Mouse (Mus musculus): ENCODE measurements around the gene Ralb. TPM values are rescaled to one million over a fixed set of nuclear protein-coding genes. Genes with fewer than 3 reads are reported as not detected.

The Ralb gene
- polyA plus RNA-seq, 1 experiment = 32.3 TPM

- H3K4me1 ChIP-seq (ENCODE audit: control insufficient read depth, insufficient read depth, insufficient read length, low read length) = no peaks in the 10 kb centered on the region
- no peak overlapping the region for H3K27ac ChIP-seq (replicated peaks; ENCODE audit: low read depth, low read length)
- no peak overlapping the region for H3K4me3 ChIP-seq (ENCODE audit: insufficient read depth, low read depth, low read length)
These were observed 29.7 kb upstream of the Ralb start for GRCm38 (mm10) chr1:119534341-119534740.

GRCm38 (mm10) chr1:119533093-119533805 is 28.7 kb upstream of the Ralb start:
- Histone ChIP-seq H3K4me1 (ENCODE audit: control insufficient read depth, insufficient read depth, insufficient read length, low read length) (no peaks in the 10 kb centered on the region), H3K4me3 (ENCODE audit: insufficient read depth, low read depth, low read length) (no peak overlapping the region), H3K27ac (replicated peaks; ENCODE audit: low read depth, low read length) (no peak overlapping the region)

DNA sequence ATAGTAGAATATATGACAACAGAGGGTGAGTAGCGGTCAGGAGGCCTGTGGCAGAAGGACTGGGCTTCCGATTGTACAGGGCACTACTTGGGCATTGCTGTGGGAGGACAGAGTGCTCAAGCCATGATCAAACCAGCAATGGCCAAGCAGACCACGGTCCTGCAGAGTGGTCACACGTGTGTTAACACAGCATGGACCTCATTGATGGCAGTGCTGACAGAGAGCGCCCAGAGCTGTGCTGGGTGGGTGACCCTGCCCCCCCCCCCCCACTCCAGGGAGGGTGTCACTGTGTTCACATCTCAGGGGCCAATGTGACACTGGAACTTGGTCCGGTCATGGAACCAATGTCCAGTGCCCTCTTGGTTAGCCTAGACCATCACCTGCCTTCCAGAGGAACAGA is 27.6 kb upstream of the Ralb start:
- Histone ChIP-seq H3K4me1 (ENCODE audit: control insufficient read depth, insufficient read depth, insufficient read length, low read length) (no peaks in the 10 kb centered on the region), H3K27ac (replicated peaks; ENCODE audit: low read depth, low read length) (no peak overlapping the region), H3K4me3 (ENCODE audit: insufficient read depth, low read depth, low read length) (no peak overlapping the region)

DNA sequence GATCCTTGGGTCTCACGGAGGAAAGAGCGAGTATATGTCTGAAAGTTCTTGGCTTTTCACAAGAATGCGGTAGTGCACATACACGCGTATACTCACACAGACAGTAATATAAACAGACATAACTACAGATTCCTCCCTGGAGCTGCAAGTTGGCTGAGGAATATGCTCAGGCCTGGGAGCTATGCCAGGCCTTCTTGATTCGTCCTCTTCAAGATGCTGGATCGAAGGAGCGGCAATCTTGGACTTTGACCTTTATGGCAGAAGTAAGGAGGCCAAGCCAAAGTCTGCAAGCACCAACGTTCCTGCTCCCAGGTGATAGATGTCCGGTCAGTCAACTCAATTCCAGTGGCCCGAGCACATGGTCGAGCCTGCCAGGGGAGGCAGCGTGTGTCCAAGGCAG is 26.3 kb upstream of the Ralb start:
- Histone ChIP-seq H3K27ac (replicated peaks; ENCODE audit: low read depth, low read length) (no peak overlapping the region), H3K4me3 (ENCODE audit: insufficient read depth, low read depth, low read length) (no peak overlapping the region), H3K4me1 (ENCODE audit: control insufficient read depth, insufficient read depth, insufficient read length, low read length) (peaks cover 8% of the 10 kb centered on the region)

DNA sequence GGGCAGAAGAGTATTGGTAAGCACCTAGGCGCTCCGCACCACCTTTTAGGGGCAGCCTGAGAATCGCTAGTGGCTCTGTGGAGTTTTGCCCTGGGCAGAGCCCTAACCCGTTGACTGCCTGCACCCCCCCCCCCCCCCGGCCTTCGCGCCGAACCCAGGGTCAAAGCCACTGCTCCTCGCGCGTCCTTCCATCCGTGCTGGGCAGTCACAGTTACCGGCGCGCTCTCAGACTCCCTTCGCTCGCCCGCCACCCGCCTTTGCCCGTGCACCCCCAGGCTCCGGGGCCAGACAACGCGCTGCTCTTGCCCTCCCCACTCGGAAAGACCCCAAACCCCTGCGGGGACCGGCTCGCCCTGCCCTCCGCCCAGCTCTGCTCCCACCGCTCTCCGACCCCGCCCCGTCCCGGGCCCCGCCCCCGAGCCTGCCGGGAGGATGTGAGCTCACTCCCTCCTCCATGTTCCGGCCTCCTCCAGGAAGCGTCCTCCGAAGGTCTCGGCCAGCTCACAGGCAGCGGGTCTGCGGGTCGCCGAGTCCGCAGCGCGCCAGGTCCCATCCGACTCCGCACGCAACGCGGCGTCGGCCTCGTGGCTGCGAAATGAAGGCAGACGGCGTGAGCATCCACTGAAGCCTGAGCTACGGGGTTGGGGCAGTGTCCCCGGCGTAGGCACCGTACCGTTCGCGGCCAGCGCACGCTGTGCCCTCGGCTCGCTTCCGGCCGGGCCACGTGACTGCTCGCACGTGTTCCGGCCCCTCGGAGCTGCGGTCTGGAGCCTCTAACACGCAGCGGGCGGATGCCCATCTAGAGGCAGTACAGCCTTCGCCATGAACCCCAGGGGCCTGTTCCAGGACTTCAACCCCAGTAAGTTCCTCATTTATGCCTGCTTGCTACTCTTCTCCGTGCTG is 21.3 kb upstream of the Ralb start, which contains the start of gene Tmem185b:
TSS of gene Tmem185b (plus strand) at position 472 of the 903 bp plus-strand sequence.
- Histone ChIP-seq H3K4me1 (ENCODE audit: control insufficient read depth, insufficient read depth, insufficient read length, low read length) (peaks cover 14% of the 10 kb centered on the region), H3K4me3 (ENCODE audit: insufficient read depth, low read depth, low read length) (peak within 1 kb of the TSS; percentile 76)

DNA sequence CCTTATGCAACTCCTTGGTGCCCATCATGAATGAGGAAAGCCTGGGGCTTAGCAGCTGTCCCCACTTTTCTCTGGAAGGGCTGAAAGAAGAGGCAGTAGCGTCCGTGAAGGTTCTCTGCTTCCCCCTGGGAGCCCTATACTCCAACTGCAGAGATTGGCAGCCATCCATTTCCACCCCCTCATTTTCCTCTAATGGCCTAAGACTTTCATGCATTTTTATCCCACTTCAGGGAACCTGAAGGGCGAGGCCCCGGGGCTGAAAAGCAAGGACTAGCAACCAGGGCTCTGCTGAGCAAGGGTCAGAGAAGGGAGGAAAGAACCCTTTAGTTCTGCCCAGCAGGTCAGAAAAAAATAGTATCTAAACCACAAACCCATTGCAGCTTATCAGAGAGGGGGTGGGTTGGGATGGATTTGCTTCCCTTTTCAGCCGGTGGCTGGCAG is 20.4 kb upstream of the Ralb start:
- Histone ChIP-seq H3K4me3 (ENCODE audit: insufficient read depth, low read depth, low read length) (peak overlapping the region; percentile 76), H3K4me1 (ENCODE audit: control insufficient read depth, insufficient read depth, insufficient read length, low read length) (peaks cover 14% of the 10 kb centered on the region), H3K27ac (replicated peaks; ENCODE audit: low read depth, low read length) (0 out of 2 replicates have a peak overlapping the region, but pooled peaks have one; percentile 9)

More for the DNA sequence above, 21.3 kb upstream of the Ralb start, which contains the start of gene Tmem185b:
- H3K27ac ChIP-seq (replicated peaks; ENCODE audit: low read depth, low read length) = peak within 1 kb of the TSS; percentile 90

DNA sequence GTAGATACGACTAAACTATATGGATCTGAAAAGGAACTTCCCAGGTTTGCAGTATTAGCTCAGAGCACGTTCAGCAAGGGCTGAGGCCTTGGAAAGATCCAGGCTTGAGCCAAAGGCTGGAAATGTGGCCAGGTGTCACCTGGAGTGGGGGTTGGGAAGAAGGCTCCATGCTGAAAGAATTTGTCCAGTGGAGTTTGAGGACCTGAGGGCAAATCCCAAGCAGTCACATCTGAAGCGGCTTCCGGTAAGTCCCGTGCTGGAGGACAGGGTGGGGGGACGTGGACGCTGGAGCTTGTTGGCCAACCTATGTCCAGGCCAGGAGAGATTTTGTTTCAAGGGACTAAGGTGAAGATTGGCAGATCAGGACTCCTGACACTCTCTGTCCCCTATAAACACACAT is 19.2 kb upstream of the Ralb start:
- peaks cover 14% of the 10 kb centered on the region for H3K4me1 ChIP-seq (ENCODE audit: control insufficient read depth, insufficient read depth, insufficient read length, low read length)
- H3K4me3 ChIP-seq (ENCODE audit: insufficient read depth, low read depth, low read length) = no peak overlapping the region
- H3K27ac ChIP-seq (replicated peaks; ENCODE audit: low read depth, low read length) = no peak overlapping the region

DNA sequence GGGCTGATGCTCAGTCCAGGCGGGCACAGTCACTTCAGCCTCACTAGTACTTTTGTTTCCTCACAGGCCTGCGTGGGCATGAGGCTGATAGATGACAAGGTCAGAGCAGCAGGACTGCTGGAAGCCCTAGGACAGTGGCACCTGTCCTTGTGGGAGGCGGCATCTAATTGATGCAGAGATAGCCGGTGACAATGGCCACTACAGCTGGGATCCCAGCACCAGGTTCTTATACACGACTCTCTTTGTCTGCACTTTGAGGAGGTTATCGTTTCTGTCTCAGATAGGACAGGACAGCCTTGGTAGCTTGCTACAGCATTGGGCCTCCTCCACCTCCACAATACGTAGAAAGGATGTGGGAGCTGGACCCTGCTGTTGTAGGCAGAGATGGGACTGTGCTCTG is 18.8 kb upstream of the Ralb start:
- no peak overlapping the region for H3K4me3 ChIP-seq (ENCODE audit: insufficient read depth, low read depth, low read length)
- H3K27ac ChIP-seq (replicated peaks; ENCODE audit: low read depth, low read length) = no peak overlapping the region
- H3K4me1 ChIP-seq (ENCODE audit: control insufficient read depth, insufficient read depth, insufficient read length, low read length) = peaks cover 14% of the 10 kb centered on the region

- Histone ChIP-seq H3K4me1 (ENCODE audit: control insufficient read depth, insufficient read depth, insufficient read length, low read length) (peaks cover 14% of the 10 kb centered on the region), H3K4me3 (ENCODE audit: insufficient read depth, low read depth, low read length) (no peak overlapping the region), H3K27ac (replicated peaks; ENCODE audit: low read depth, low read length) (no peak overlapping the region)
These were observed 18.1 kb upstream of the Ralb start for GRCm38 (mm10) chr1:119522726-119523125.

- Histone ChIP-seq H3K4me1 (ENCODE audit: control insufficient read depth, insufficient read depth, insufficient read length, low read length) (peaks cover 10% of the 10 kb centered on the region), H3K4me3 (ENCODE audit: insufficient read depth, low read depth, low read length) (no peak overlapping the region), H3K27ac (replicated peaks; ENCODE audit: low read depth, low read length) (no peak overlapping the region)
These were observed 17.1 kb upstream of the Ralb start for GRCm38 (mm10) chr1:119521681-119522080.

- Histone ChIP-seq H3K4me3 (ENCODE audit: insufficient read depth, low read depth, low read length) (no peak overlapping the region), H3K4me1 (ENCODE audit: control insufficient read depth, insufficient read depth, insufficient read length, low read length) (peaks cover 7% of the 10 kb centered on the region; the same call in 1 of the 2 replicates), H3K27ac (replicated peaks; ENCODE audit: low read depth, low read length) (no peak overlapping the region)
These were observed 16.4 kb upstream of the Ralb start for GRCm38 (mm10) chr1:119521029-119521428.

DNA sequence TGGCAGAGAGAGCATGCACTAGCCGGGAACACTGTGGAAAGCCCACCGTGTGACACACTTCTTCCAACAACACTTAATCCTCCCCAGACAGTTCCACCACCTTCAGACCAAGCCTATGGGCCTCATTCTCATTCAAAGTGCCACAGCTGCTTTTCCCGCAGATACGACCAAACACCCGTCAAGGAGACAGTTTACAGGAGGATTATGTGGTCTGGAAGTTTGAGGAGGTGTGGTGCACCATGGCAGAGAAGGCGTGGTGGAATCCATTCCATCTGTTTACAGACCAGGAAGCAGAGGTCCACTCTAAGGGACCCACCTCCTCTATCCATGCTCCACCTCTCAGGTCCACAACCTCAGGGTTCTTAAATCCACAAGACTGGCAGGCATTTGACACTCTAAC is 14.7 kb upstream of the Ralb start:
- H3K4me3 ChIP-seq (ENCODE audit: insufficient read depth, low read depth, low read length) = no peak overlapping the region
- H3K4me1 ChIP-seq (ENCODE audit: control insufficient read depth, insufficient read depth, insufficient read length, low read length) = no peaks in the 10 kb centered on the region
- H3K27ac ChIP-seq (replicated peaks; ENCODE audit: low read depth, low read length) = no peak overlapping the region

GRCm38 (mm10) chr1:119518786-119519185 is 14.2 kb upstream of the Ralb start:
- Histone ChIP-seq H3K4me1 (ENCODE audit: control insufficient read depth, insufficient read depth, insufficient read length, low read length) (no peaks in the 10 kb centered on the region), H3K4me3 (ENCODE audit: insufficient read depth, low read depth, low read length) (no peak overlapping the region), H3K27ac (replicated peaks; ENCODE audit: low read depth, low read length) (no peak overlapping the region)

DNA sequence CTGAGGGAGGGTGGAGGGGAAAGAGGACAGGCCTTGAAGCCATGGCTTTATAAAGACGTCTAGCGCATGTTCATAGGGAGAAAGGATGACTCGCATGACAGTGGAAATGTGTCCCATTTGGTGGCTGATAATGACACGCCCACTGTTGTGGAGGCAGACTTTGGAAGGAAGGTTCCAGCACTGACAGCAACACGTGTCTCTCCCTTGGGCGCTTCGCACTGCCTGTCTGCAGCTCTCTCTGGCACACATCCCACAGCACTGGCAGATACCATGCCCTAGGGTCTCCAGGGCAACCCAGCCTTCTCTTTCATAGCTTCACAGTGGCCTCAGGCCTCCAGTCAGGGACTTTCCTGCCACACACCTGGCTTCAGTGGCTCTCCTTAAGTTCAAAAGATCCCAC is 13.5 kb upstream of the Ralb start:
- Histone ChIP-seq H3K27ac (replicated peaks; ENCODE audit: low read depth, low read length) (no peak overlapping the region), H3K4me1 (ENCODE audit: control insufficient read depth, insufficient read depth, insufficient read length, low read length) (no peaks in the 10 kb centered on the region), H3K4me3 (ENCODE audit: insufficient read depth, low read depth, low read length) (no peak overlapping the region)

DNA sequence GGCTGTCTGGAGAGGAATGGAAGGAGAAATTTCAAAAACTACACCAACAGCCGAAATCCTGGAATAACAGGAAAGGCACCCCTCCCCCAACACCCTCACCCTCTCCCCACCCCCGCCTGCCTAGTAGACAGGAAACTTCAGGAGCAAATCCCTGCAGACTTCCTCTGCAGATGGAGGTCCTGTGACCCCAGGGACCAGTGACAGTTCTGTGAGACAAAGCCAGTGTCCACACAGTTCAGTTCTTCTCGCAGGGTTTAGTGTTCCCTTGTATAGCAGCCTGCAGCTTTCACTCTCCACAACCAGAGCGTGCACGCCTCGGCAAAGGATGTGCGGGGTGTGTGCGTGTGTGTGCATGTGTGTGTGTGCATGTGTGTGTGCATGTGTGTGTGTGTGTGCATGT is 6.3 kb upstream of the Ralb start:
- H3K4me3 ChIP-seq (ENCODE audit: insufficient read depth, low read depth, low read length) = no peak overlapping the region
- H3K27ac ChIP-seq (replicated peaks; ENCODE audit: low read depth, low read length) = peak overlapping the region; percentile 55
- peaks cover 46% of the 10 kb centered on the region for H3K4me1 ChIP-seq (ENCODE audit: control insufficient read depth, insufficient read depth, insufficient read length, low read length)

Measured in brown adipose tissue, adult 24 weeks (tissue).